Mouse (Mus musculus): Measurements from ENCODE around the gene Traf5. TPM values are rescaled to one million over a fixed set of nuclear protein-coding genes. Genes with fewer than 3 reads are reported as not detected.

Traf5 gene
- polyA plus RNA-seq, 1 experiment from 2014 or later: 20.7 TPM

GRCm38 (mm10) chr1:191950611-191951010, 141.7 kb downstream of the Traf5 start:
- no peak for ATAC-seq
- no peaks in the 10 kb centered on the region for H3K36me3 ChIP-seq (ENCODE audit: control insufficient read depth, insufficient read depth, low read length)
- H3K27ac ChIP-seq (ENCODE audit: low read length): no peak overlapping the region
- peaks cover 9% of the 10 kb centered on the region for H3K4me1 ChIP-seq (ENCODE audit: control insufficient read depth, insufficient read depth, low read length)
- H3K9ac ChIP-seq (ENCODE audit: low read depth, low read length): no peak overlapping the region
- WGBS: 63% methylated on average over 2 of the region's 2 CpGs
- H3K4me2 ChIP-seq (ENCODE audit: low read depth, low read length): no peak overlapping the region
- H3K4me3 ChIP-seq (ENCODE audit: low read length): no peak overlapping the region
- H3K27me3 ChIP-seq (replicated peaks; ENCODE audit: control insufficient read depth, insufficient read depth, low read length): no peaks in the 10 kb centered on the region
- no peaks in the 10 kb centered on the region for H3K9me3 ChIP-seq (ENCODE audit: control insufficient read depth, low read length)

DNA sequence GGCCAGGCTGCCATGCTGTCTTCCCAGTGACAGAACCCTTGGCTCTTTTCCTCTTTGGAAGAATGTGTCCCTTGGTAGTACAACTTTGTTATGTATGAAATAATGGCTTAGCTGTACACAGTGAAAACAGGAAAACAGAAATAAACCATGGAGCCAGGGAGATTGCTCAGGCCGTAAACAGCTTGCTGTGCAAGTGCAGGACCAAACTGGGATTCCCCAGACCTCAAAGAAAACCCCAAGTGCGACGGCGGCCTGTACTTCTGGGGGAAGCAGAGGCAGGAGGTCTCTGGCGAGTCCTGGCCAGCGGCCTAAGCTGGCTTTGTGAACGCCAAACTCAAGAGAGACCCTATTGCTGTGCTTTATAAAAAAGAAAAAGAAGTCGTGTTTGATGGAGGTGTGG, 143.8 kb downstream of the Traf5 start:
- no peak for ATAC-seq
- no peak overlapping the region for H3K4me2 ChIP-seq (ENCODE audit: low read depth, low read length)
- peaks cover 9% of the 10 kb centered on the region for H3K4me1 ChIP-seq (ENCODE audit: control insufficient read depth, insufficient read depth, low read length)
- H3K27ac ChIP-seq (ENCODE audit: low read length): no peak overlapping the region
- H3K4me3 ChIP-seq (ENCODE audit: low read length): no peak overlapping the region
- no peaks in the 10 kb centered on the region for H3K27me3 ChIP-seq (replicated peaks; ENCODE audit: control insufficient read depth, insufficient read depth, low read length)
- no peaks in the 10 kb centered on the region for H3K36me3 ChIP-seq (ENCODE audit: control insufficient read depth, insufficient read depth, low read length)
- 73% methylated on average over 8 of the region's 8 CpGs for WGBS
- no peak overlapping the region for H3K9ac ChIP-seq (ENCODE audit: low read depth, low read length)
- no peaks in the 10 kb centered on the region for H3K9me3 ChIP-seq (ENCODE audit: control insufficient read depth, low read length)

- Histone ChIP-seq H3K9me3 (ENCODE audit: control insufficient read depth, low read length) (no peaks in the 10 kb centered on the region), H3K4me3 (ENCODE audit: low read length) (no peak overlapping the region), H3K27me3 (replicated peaks; ENCODE audit: control insufficient read depth, insufficient read depth, low read length) (no peaks in the 10 kb centered on the region), H3K4me1 (ENCODE audit: control insufficient read depth, insufficient read depth, low read length) (peaks cover 9% of the 10 kb centered on the region), H3K27ac (ENCODE audit: low read length) (no peak overlapping the region), H3K36me3 (ENCODE audit: control insufficient read depth, insufficient read depth, low read length) (no peaks in the 10 kb centered on the region), H3K9ac (ENCODE audit: low read depth, low read length) (no peak overlapping the region), H3K4me2 (ENCODE audit: low read depth, low read length) (no peak overlapping the region)
- 80% methylated on average over 8 of the region's 8 CpGs for WGBS
- ATAC-seq: no peak
These were observed 144.6 kb downstream of the Traf5 start for GRCm38 (mm10) chr1:191947796-191948195.

Small RNA genes lying within 50 kb of the gene (microRNA-seq; reads per million reads assigned to microRNA genes)
- gene Mir3473c: not detected

Other genes with a start within 250 kb of the Traf5 start
- 1.8 TPM in 2 replicates for gene Slc30a1, start 185.8 kb downstream of the Traf5 start, polyA plus RNA-seq (2015; fragmentation: Nextera tagmentation; extraction: Ambion mirVana)
- gene Rd3, start 115.2 kb downstream of the Traf5 start, polyA plus RNA-seq (2015; fragmentation: Nextera tagmentation; extraction: Ambion mirVana): 0.31 and 0.42 TPM in 2 replicates
- gene Rcor3, start 45.5 kb upstream of the Traf5 start, polyA plus RNA-seq (2015; fragmentation: Nextera tagmentation; extraction: Ambion mirVana): 22.3 and 24.8 TPM in 2 replicates
- gene Kcnh1, start 98.2 kb upstream of the Traf5 start, polyA plus RNA-seq (2015; fragmentation: Nextera tagmentation; extraction: Ambion mirVana): 0.64 and 0.65 TPM in 2 replicates